Mouse (Mus musculus): Measurements from ENCODE around the gene Arl11. TPM values are rescaled to one million over a fixed set of nuclear protein-coding genes. Genes with fewer than 3 reads are reported as not detected.

Gene Arl11
- total and polyA plus RNA-seq, 2 experiments from 2014 or later, result 0.54 to 0.57 TPM

- 82% methylated on average over 4 of the region's 4 CpGs for WGBS
Observed at GRCm38 (mm10) chr14:61349876-61350275, 40.3 kb downstream of the Arl11 start.

GRCm38 (mm10) chr14:61350808-61351207, 41.3 kb downstream of the Arl11 start:
- H3K27me3 ChIP-seq (ENCODE audit: insufficient read depth, low read length), result no peaks in the 10 kb centered on the region
- no peak for TF ChIP-seq CTCF (IDR thresholded peaks at IDR 0.05; ENCODE audit: low read depth)
- 79% methylated on average over 6 of the region's 6 CpGs for WGBS
- no peaks in the 10 kb centered on the region for H3K36me3 ChIP-seq (ENCODE audit: insufficient read depth)
- H3K9me3 ChIP-seq (ENCODE audit: low read length), result no peaks in the 10 kb centered on the region
- H3K4me3 ChIP-seq (ENCODE audit: low read depth, low read length), result no peak overlapping the region
- no peak overlapping the region for H3K9ac ChIP-seq
- H3K4me2 ChIP-seq (ENCODE audit: low read depth), result no peak overlapping the region
- no peaks in the 10 kb centered on the region for H3K4me1 ChIP-seq (ENCODE audit: insufficient read depth)
- DNase-seq (no peak), ATAC-seq (no peak)
- no peak overlapping the region for H3K27ac ChIP-seq (ENCODE audit: low read depth, low read length)

More at GRCm38 (mm10) chr14:61349876-61350275, 40.3 kb downstream of the Arl11 start:
- Histone ChIP-seq H3K4me1 (ENCODE audit: insufficient read depth) (no peaks in the 10 kb centered on the region), H3K9me3 (ENCODE audit: low read length) (no peaks in the 10 kb centered on the region), H3K4me3 (ENCODE audit: low read depth, low read length) (no peak overlapping the region), H3K4me2 (ENCODE audit: low read depth) (no peak overlapping the region), H3K27ac (ENCODE audit: low read depth, low read length) (no peak overlapping the region), H3K36me3 (ENCODE audit: insufficient read depth) (no peaks in the 10 kb centered on the region), H3K9ac (no peak overlapping the region), H3K27me3 (ENCODE audit: insufficient read depth, low read length) (no peaks in the 10 kb centered on the region)
- no peak for DNase-seq
- ATAC-seq, result no peak
- TF ChIP-seq CTCF (IDR thresholded peaks at IDR 0.05; ENCODE audit: low read depth), result no peak

- no peak for TF ChIP-seq CTCF (IDR thresholded peaks at IDR 0.05; ENCODE audit: low read depth)
- H3K4me1 ChIP-seq (ENCODE audit: insufficient read depth), result no peaks in the 10 kb centered on the region
- DNase-seq (no peak), ATAC-seq (no peak)
- 78% methylated on average over 10 of the region's 10 CpGs for WGBS
- H3K27me3 ChIP-seq (ENCODE audit: insufficient read depth, low read length), result no peaks in the 10 kb centered on the region
- H3K36me3 ChIP-seq (ENCODE audit: insufficient read depth), result no peaks in the 10 kb centered on the region
- no peak overlapping the region for H3K4me3 ChIP-seq (ENCODE audit: low read depth, low read length)
- no peak overlapping the region for H3K9ac ChIP-seq
- no peaks in the 10 kb centered on the region for H3K9me3 ChIP-seq (ENCODE audit: low read length)
- H3K4me2 ChIP-seq (ENCODE audit: low read depth), result no peak overlapping the region
- H3K27ac ChIP-seq (ENCODE audit: low read depth, low read length), result no peak overlapping the region
Observed at GRCm38 (mm10) chr14:61354251-61355235, 45.0 kb downstream of the Arl11 start.

- WGBS, result 2% methylated on average over 40 of the region's 40 CpGs
- H3K4me3 ChIP-seq (ENCODE audit: low read depth, low read length), result peak within 1 kb of the TSS; percentile 50
- H3K9ac ChIP-seq, result peak within 1 kb of the TSS; percentile 65
- H3K4me2 ChIP-seq (ENCODE audit: low read depth), result peak within 1 kb of the TSS; percentile 60
- 0 out of 2 replicates have a peak, but pooled peaks cover 4% of the 10 kb centered on the region for H3K4me1 ChIP-seq (ENCODE audit: insufficient read depth)
- no peaks in the 10 kb centered on the region for H3K36me3 ChIP-seq (ENCODE audit: insufficient read depth)
- no peaks in the 10 kb centered on the region for H3K9me3 ChIP-seq (ENCODE audit: low read length)
- TF ChIP-seq CTCF (IDR thresholded peaks at IDR 0.05; ENCODE audit: low read depth), result 0 out of 2 replicates have a peak, but pooled peaks have one; percentile 34
- DNase-seq (peak; percentile 90), ATAC-seq (peak; percentile 96)
- no peaks in the 10 kb centered on the region for H3K27me3 ChIP-seq (ENCODE audit: insufficient read depth, low read length)
- H3K27ac ChIP-seq (ENCODE audit: low read depth, low read length), result peak within 1 kb of the TSS; percentile 82
Observed at GRCm38 (mm10) chr14:61360131-61360980, 50.8 kb downstream of the Arl11 start, which contains the start of gene Ebpl. Gene Ebpl (minus strand): TSS chr14:61360439.

GRCm38 (mm10) chr14:61360981-61361511, 51.5 kb downstream of the Arl11 start:
- H3K4me2 ChIP-seq (ENCODE audit: low read depth), result peak overlapping the region; percentile 60
- DNase-seq, result peak; percentile 20
- TF ChIP-seq CTCF (IDR thresholded peaks at IDR 0.05; ENCODE audit: low read depth), result no peak
- no peaks in the 10 kb centered on the region for H3K36me3 ChIP-seq (ENCODE audit: insufficient read depth)
- H3K9me3 ChIP-seq (ENCODE audit: low read length), result no peaks in the 10 kb centered on the region
- H3K27me3 ChIP-seq (ENCODE audit: insufficient read depth, low read length), result no peaks in the 10 kb centered on the region
- 0 out of 2 replicates have a peak, but pooled peaks cover 4% of the 10 kb centered on the region for H3K4me1 ChIP-seq (ENCODE audit: insufficient read depth)
- WGBS, result 61% methylated on average over 3 of the region's 3 CpGs
- no peak overlapping the region; the same call in 1 of the 2 replicates for H3K9ac ChIP-seq
- no peak for ATAC-seq
- H3K27ac ChIP-seq (ENCODE audit: low read depth, low read length), result no peak overlapping the region
- no peak overlapping the region for H3K4me3 ChIP-seq (ENCODE audit: low read depth, low read length)

Other genes starting within 250 kb of the Arl11 start
- 38.3 TPM in 2 replicates for gene Sacs, start 171.3 kb upstream of the Arl11 start, total RNA-seq (2014; rRNA removed)
- 3.1 and 5.3 TPM in 2 replicates for gene Sacs, start 171.3 kb upstream of the Arl11 start, polyA plus RNA-seq (2015; fragmentation: Nextera tagmentation; extraction: Ambion mirVana)
- gene Sgcg, start 51.3 kb upstream of the Arl11 start, total RNA-seq (2014; rRNA removed), result 0.43 TPM in 1 of 2 replicates, not detected in the other
- gene Sgcg, start 51.3 kb upstream of the Arl11 start, polyA plus RNA-seq (2015; fragmentation: Nextera tagmentation; extraction: Ambion mirVana), result 0.10 TPM in 2 replicates
- gene Ebpl, start 50.7 kb downstream of the Arl11 start, total RNA-seq (2014; rRNA removed), result 2.7 and 3.4 TPM in 2 replicates
- gene Ebpl, start 50.7 kb downstream of the Arl11 start, polyA plus RNA-seq (2015; fragmentation: Nextera tagmentation; extraction: Ambion mirVana), result 9.3 and 9.7 TPM in 2 replicates
- 62.5 and 66.5 TPM in 2 replicates for gene Kpna3, start 130.1 kb downstream of the Arl11 start, total RNA-seq (2014; rRNA removed)
- 66.7 and 70.7 TPM in 2 replicates for gene Kpna3, start 130.1 kb downstream of the Arl11 start, polyA plus RNA-seq (2015; fragmentation: Nextera tagmentation; extraction: Ambion mirVana)
- 40.0 and 50.7 TPM in 2 replicates for gene Spryd7, start 247.1 kb downstream of the Arl11 start, total RNA-seq (2014; rRNA removed)
- 60.6 and 67.4 TPM in 2 replicates for gene Spryd7, start 247.1 kb downstream of the Arl11 start, polyA plus RNA-seq (2015; fragmentation: Nextera tagmentation; extraction: Ambion mirVana)

Data from forebrain, postnatal 0 days (tissue).